Mouse (Mus musculus) kidney, adult 2 months (tissue): ENCODE results near the gene Traf5.

Source experiments
- CTCF ChIP-seq: fragments of 200-500 bp; conservative IDR thresholded peaks from 2 replicates; pipeline ENCODE4 v1.5.1; 2011; ENCODE audit warnings: low read depth, mild to moderate bottlenecking, control low read depth, low read length, moderate library complexity, mixed read lengths; ENCODE audit not compliant: insufficient read depth, insufficient read length
- POLR2A ChIP-seq: fragments of 200-500 bp; IDR thresholded peaks from one replicate; pipeline ENCODE4 v1.6.1; 2011; ENCODE audit warnings: low read depth, low read length, control low read depth

DNA sequence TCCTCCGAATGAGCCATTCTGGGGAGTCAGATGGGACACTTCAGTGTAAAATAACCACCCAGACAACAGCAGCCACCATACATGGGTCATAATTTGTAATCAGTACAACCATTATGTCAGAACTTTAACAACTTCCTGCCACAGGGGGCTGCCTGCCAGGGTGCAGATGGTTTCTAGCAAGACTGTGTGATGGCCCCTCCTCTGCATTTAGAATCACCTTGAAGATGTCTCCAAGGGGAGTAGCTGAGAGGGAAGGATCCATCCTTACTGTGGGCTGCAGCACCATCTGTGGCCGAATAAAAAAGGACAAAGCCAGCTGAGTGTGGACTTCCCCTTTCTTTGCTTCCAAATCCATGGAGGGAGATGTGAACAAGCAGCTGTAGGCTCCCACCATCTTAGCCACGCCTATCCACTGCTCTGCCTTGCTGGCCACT is 21.7 kb downstream of the Traf5 start:
- TF ChIP-seq POLR2A (no peak), CTCF (no peak)
